Mouse (Mus musculus) MEL (cell line): ENCODE results near the gene Jdp2.

Experiments used
- CTCF ChIP-seq, 3 experiments: IDR thresholded peaks in 2 of 3; conservative IDR thresholded peaks in 1 of 3; 2 replicates each; pipeline ENCODE4 v1.5.1; 2011 to 2012; ENCODE audit warnings: low read length in 3 of 3, low read depth in 2 of 3, mild to moderate bottlenecking in 2 of 3, improper control_type of control experiment in 1 of 3, inconsistent platforms in 1 of 3, mixed read lengths in 1 of 3, moderate library complexity in 1 of 3; ENCODE audit not compliant: control insufficient read depth in 1 of 3, insufficient read depth in 1 of 3, poor library complexity in 1 of 3, severe bottlenecking in 1 of 3
- JUND ChIP-seq: IDR thresholded peaks from 2 replicates; pipeline ENCODE4 v1.6.1; 2011; ENCODE audit warnings: low read depth, mild to moderate bottlenecking, improper control_type of control experiment, low read length
- POLR2A ChIP-seq, 2 experiments: IDR thresholded peaks; 2 replicates each; pipeline ENCODE4 v1.6.1; 2011 to 2012; ENCODE audit warnings: low read length in 2 of 2, mild to moderate bottlenecking in 2 of 2, control low read depth in 1 of 2, improper control_type of control experiment in 1 of 2, low read depth in 1 of 2, moderate library complexity in 1 of 2; ENCODE audit not compliant: control insufficient read depth in 1 of 2, insufficient read depth in 1 of 2, poor library complexity in 1 of 2
- SIN3A ChIP-seq: IDR thresholded peaks from 2 replicates; pipeline ENCODE4 v1.6.1; 2012; ENCODE audit warnings: low read length, improper control_type of control experiment, inconsistent platforms

DNA sequence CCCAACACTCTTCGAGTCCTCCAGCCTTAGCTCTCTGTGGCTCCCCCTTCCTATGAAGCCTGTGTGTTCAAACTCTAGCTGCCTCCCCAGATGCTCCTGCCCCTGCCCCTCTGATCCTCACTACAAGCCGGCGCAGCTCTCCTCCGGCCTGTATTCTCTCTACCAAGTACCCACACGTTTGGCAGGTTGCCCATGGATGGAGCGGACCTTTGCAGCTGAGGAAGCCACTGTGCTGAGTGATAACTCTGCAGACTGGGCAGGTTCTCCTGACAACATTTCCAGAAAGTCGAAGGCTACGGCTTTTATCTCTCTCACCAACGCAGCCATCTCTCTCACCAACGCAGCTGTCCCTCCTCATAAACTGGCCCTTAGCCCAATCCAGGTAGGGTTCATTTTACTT is 39.5 kb upstream of the Jdp2 start:
- TF ChIP-seq JUND (no peak), CTCF (IDR thresholded peaks at IDR 0.05 in 2 of 3, conservative IDR thresholded peaks at IDR 0.05 in 1 of 3; ENCODE audit: control insufficient read depth in 1 of 3, insufficient read depth in 1 of 3, low read depth in 2 of 3, low read length in 3 of 3, poor library complexity in 1 of 3, severe bottlenecking in 1 of 3) (no peak), POLR2A (IDR thresholded peaks at IDR 0.05; ENCODE audit: control insufficient read depth in 1 of 2, insufficient read depth in 1 of 2, low read depth in 1 of 2, low read length in 2 of 2, poor library complexity in 1 of 2) (no peak), SIN3A (no peak)
